Mouse (Mus musculus) stomach, embryonic 15.5 days (tissue): ENCODE data around the gene Pdilt. TPM values are rescaled to one million over a fixed set of nuclear protein-coding genes. Genes with fewer than 3 reads are reported as not detected.

ENCODE experiments used
- ATAC-seq: fragments of 200-750 bp; cut with Nextera tagmentation; 2 replicates; pipeline ENCODE4 v1.8.0; 2017; ENCODE audit warnings: low read depth, moderate number of reproducible peaks, moderate TSS enrichment; ENCODE audit not compliant: insufficient read depth, low FRiP score
- H3K27ac ChIP-seq: fragments of 300-500 bp; sonication (generic); 2 replicates; pipeline ENCODE4 v1.5.1; 2015; ENCODE audit warnings: mild to moderate bottlenecking, inconsistent platforms
- H3K27me3 ChIP-seq: fragments of 300-500 bp; sonication (generic); replicated peaks from 2 replicates; pipeline ENCODE4 v1.6.1; 2015; ENCODE audit warnings: inconsistent platforms
- H3K36me3 ChIP-seq: fragments of 300-500 bp; sonication (generic); 2 replicates; pipeline ENCODE4 v1.6.1; 2015; ENCODE audit warnings: inconsistent platforms
- H3K4me1 ChIP-seq: fragments of 300-500 bp; sonication (generic); 2 replicates; pipeline ENCODE4 v1.6.1; 2015; ENCODE audit warnings: inconsistent platforms
- H3K4me2 ChIP-seq: fragments of 300-500 bp; sonication (generic); 2 replicates; pipeline ENCODE4 v1.6.1; 2015; ENCODE audit warnings: mild to moderate bottlenecking, inconsistent platforms
- H3K4me3 ChIP-seq: fragments of 300-500 bp; sonication (generic); replicated peaks from 2 replicates; pipeline ENCODE4 v1.5.1; 2015; ENCODE audit warnings: inconsistent platforms
- H3K9ac ChIP-seq: fragments of 300-500 bp; sonication (generic); 2 replicates; pipeline ENCODE4 v1.6.1; 2015; ENCODE audit warnings: inconsistent platforms
- H3K9me3 ChIP-seq: fragments of 300-500 bp; sonication (generic); 2 replicates; pipeline ENCODE4 v1.6.1; 2016; ENCODE audit warnings: inconsistent platforms
- WGBS: fragments of 180-500 bp; shearing (Covaris S2); methylation state at CpG from one replicate; pipeline ENCODE4 v1.1.7; 2015; 5-methylcytosine and 5-hydroxymethylcytosine counted together
- polyA plus RNA-seq: library from polyadenylated mRNA; unstranded; fragments of >200 nt; fragmentation: Nextera tagmentation; extraction: Ambion mirVana; gene quantifications from 2 replicates; pipeline ENCODE4 v1.2.1, GENCODE M21; 2015

Pdilt gene
- polyA plus RNA-seq, 1 experiment from 2014 or later = not detected

DNA sequence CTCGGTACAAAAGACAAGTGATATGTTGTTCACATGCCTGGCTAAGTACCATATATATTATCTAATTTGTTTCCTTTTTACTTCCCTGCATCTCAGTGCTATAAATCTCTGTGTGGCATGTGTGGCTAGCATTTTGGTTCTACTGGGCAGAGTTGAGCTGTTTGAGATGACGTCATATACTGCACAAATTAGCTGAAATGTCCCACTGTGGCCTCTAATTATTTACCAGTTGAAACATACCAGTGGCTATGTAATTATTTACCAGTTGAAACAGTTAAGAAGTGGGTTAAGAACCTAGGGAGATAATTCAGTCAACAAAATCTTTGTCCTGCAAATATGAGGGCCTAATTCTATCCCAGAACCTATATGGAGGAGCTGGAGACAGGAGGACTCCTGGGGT lies 4.3 kb upstream of the Pdilt start:
- no peak overlapping the region for H3K4me3 ChIP-seq
- H3K36me3 ChIP-seq = no peaks in the 10 kb centered on the region
- H3K27me3 ChIP-seq = no peaks in the 10 kb centered on the region
- H3K9me3 ChIP-seq = no peaks in the 10 kb centered on the region
- no peak overlapping the region for H3K9ac ChIP-seq
- no peak for ATAC-seq
- 59% methylated on average over 2 of the region's 2 CpGs for WGBS
- H3K4me2 ChIP-seq = no peak overlapping the region
- H3K27ac ChIP-seq = no peak overlapping the region
- no peaks in the 10 kb centered on the region for H3K4me1 ChIP-seq

DNA sequence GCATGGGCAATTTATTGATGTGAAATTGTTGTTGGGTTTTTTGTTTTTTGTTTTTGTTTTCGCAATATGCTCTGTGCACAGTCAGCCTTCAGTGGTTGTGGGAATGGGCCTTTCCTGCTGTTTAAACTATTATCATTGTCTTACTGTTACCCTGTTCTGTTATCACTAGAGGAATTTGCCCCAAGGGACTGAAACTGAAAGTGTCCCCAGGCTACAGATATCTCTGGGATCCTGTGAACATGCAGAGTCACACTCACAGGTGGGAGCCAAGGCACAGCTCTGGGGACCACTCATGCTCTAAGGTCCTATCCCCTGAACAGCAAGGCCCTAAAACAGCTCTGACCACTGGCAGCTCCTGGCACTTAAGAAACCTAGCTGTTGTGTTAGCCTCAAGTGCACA lies 3.8 kb upstream of the Pdilt start:
- ATAC-seq = no peak
- no peak overlapping the region for H3K27ac ChIP-seq
- no peaks in the 10 kb centered on the region for H3K27me3 ChIP-seq
- no peaks in the 10 kb centered on the region for H3K36me3 ChIP-seq
- no peak overlapping the region for H3K9ac ChIP-seq
- no peak overlapping the region for H3K4me2 ChIP-seq
- WGBS = 88% methylated on average over 1 of the region's 1 CpGs
- no peak overlapping the region for H3K4me3 ChIP-seq
- no peaks in the 10 kb centered on the region for H3K4me1 ChIP-seq
- no peaks in the 10 kb centered on the region for H3K9me3 ChIP-seq

DNA sequence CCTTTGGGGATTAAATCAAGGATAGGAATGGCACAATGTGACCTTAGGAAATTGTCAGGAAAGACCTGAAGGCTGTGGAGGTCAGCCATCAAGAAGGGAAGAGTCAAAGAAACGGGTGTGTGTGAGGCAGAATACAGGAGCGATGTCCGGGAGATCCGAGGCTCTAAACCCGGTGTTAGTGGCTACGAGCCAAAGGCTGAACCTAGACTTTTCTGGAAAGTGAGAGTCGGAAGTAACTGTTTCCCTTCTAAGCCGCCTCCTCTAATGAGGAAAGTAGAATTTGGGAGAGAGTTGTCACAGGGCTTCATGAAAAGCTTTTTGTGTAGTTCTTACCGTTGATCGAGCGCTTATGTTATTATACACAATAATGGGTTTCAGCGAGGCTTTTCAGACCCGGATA lies 3.2 kb upstream of the Pdilt start:
- H3K9me3 ChIP-seq = no peaks in the 10 kb centered on the region
- no peaks in the 10 kb centered on the region for H3K36me3 ChIP-seq
- H3K4me2 ChIP-seq = no peak overlapping the region
- H3K27ac ChIP-seq = no peak overlapping the region
- H3K4me3 ChIP-seq = no peak overlapping the region
- H3K27me3 ChIP-seq = no peaks in the 10 kb centered on the region
- no peak for ATAC-seq
- H3K4me1 ChIP-seq = no peaks in the 10 kb centered on the region
- WGBS = 77% methylated on average over 13 of the region's 13 CpGs
- H3K9ac ChIP-seq = no peak overlapping the region

DNA sequence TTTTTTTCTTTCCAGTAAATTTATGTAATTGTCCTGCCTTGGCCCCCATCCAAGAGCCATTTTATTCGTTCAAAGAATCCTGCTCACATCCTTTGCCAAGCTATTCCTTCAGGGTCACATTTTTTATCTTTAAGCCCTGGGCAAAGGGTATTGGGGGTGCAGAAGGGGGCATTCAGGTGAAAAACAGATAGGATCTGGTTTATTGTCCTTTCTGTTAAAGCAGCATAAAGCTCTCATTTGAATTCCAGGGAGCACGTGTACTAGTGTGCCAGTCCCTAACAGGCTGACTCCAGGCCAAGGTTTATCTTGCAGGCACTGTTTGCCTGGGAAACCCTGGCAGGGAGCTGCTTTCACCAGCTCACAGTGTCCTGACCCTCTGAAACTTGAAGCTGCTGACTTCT lies 2.6 kb upstream of the Pdilt start:
- ATAC-seq = no peak; the same call in 1 of the 2 replicates
- WGBS = 24% methylated on average over 2 of the region's 2 CpGs
- Histone ChIP-seq H3K4me2 (no peak overlapping the region), H3K36me3 (no peaks in the 10 kb centered on the region), H3K4me3 (no peak overlapping the region), H3K27ac (no peak overlapping the region), H3K4me1 (no peaks in the 10 kb centered on the region), H3K9me3 (no peaks in the 10 kb centered on the region), H3K9ac (no peak overlapping the region), H3K27me3 (no peaks in the 10 kb centered on the region)

DNA sequence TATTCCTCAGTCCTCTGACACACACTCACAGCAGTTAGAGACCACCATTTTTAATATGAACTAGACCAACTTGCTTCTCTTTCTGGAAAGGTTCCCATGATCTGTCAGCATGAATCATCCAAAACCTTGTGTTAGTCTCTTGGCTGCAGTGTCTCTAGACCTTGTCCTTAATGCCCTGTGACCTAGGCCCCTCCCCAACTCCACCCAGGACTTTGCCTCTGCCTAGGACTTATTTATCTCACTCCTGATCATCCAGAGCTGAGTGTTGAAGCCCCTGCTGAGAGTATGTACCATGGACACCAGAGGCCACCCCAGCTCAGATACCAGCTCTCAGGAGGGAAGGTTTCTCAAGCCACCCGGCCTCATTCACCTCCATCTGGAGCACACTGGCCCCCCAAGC lies 904 bp downstream of the Pdilt start:
- no peak overlapping the region for H3K9ac ChIP-seq
- no peaks in the 10 kb centered on the region for H3K9me3 ChIP-seq
- no peak overlapping the region for H3K4me2 ChIP-seq
- H3K27ac ChIP-seq = no peak overlapping the region
- no peaks in the 10 kb centered on the region for H3K4me1 ChIP-seq
- WGBS = 81% methylated on average over 1 of the region's 1 CpGs
- H3K27me3 ChIP-seq = no peaks in the 10 kb centered on the region
- ATAC-seq = no peak
- H3K36me3 ChIP-seq = no peaks in the 10 kb centered on the region
- H3K4me3 ChIP-seq = no peak overlapping the region

DNA sequence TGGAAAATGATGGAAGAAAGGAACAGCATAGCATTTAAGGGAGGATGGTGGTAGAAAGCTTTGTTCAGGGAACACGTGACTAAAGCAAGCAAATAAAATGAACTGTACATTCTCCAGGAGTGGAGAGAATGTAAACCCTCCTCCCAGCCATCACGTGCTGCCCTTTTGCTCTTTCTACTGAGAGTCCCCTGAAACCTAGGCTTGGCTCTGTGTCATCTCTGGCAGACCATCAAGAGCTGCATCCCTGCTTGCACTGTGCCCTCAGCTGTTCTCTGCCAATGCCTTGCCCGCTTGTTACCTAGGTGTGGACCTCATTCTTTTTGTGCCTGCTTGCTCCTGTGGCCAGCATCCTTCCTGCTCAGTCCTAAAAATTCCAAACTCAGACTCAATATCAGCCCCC lies 1.5 kb downstream of the Pdilt start:
- H3K27me3 ChIP-seq = no peaks in the 10 kb centered on the region
- H3K9ac ChIP-seq = no peak overlapping the region
- no peaks in the 10 kb centered on the region for H3K4me1 ChIP-seq
- no peak for ATAC-seq
- H3K4me2 ChIP-seq = no peak overlapping the region
- no peak overlapping the region for H3K27ac ChIP-seq
- H3K9me3 ChIP-seq = no peaks in the 10 kb centered on the region
- 64% methylated on average over 3 of the region's 3 CpGs for WGBS
- no peak overlapping the region for H3K4me3 ChIP-seq
- H3K36me3 ChIP-seq = no peaks in the 10 kb centered on the region

DNA sequence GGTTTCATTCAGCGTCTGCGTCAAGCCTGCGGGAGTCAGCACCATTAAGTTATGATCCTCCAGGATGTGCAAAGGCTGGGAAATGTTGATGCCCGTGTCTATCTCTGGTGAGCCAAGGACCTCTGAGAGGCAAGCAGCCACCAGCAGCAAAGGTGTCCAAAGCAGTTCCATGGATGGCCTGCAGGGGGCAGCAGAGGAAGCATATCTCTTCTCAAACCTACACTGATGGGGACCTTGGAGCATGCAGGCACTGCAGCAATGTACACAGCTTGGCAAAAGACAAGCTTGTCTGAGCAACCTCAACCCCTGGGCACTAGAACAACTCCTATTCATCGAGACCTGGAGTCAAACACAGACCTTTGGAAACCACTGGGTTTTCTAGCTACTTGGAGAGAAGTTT lies 3.6 kb downstream of the Pdilt start:
- Histone ChIP-seq H3K4me1 (no peaks in the 10 kb centered on the region), H3K9me3 (no peaks in the 10 kb centered on the region), H3K27me3 (no peaks in the 10 kb centered on the region), H3K4me3 (no peak overlapping the region), H3K36me3 (no peaks in the 10 kb centered on the region), H3K9ac (no peak overlapping the region), H3K27ac (no peak overlapping the region), H3K4me2 (no peak overlapping the region)
- ATAC-seq = no peak
- WGBS = 44% methylated on average over 5 of the region's 5 CpGs

DNA sequence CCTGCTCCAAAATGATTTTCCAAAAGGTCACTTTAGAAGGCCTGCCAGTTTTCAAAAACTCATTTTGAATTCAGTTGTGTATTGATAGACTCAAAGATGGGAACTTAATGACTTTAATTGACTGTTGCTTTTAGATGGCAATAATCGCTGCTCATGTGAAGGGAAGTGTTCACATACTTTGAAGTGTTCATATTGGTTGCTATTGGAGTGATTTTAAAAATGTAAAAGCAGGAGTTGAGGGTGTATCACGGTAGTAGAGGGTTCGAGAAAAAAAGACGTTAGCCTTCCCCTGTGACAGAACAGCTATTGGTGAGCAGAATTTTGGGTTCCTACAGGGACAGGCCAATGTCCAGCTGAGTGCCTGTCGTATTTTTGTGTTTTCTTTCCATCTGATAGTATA lies 4.1 kb downstream of the Pdilt start, which contains the start of gene Acsm5:
Acsm5 (plus strand) TSS at position 301 of the 400 bp plus-strand sequence.
- no peak for ATAC-seq
- Histone ChIP-seq H3K4me2 (no peak within 1 kb of the TSS), H3K4me1 (no peaks in the 10 kb centered on the region), H3K27ac (no peak within 1 kb of the TSS), H3K9me3 (no peaks in the 10 kb centered on the region), H3K27me3 (no peaks in the 10 kb centered on the region), H3K9ac (no peak within 1 kb of the TSS), H3K36me3 (no peaks in the 10 kb centered on the region), H3K4me3 (no peak within 1 kb of the TSS)
- 67% methylated on average over 5 of the region's 5 CpGs for WGBS

DNA sequence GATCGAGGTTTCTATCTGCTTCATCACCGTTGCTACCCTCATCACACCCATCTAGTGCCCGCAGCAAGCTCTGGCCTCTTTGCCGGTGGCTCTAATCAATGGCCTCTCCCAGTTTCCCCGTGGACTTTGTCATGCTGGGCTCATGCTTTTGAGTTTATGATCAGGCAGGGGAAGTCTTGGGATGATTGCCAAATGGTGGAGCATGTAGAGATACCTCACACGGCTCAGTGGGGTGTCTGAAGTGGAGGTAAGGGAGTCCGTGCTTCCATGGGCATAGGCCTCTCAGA lies 7.1 kb downstream of the Pdilt start:
- no peak overlapping the region for H3K4me2 ChIP-seq
- H3K4me3 ChIP-seq = no peak overlapping the region
- H3K4me1 ChIP-seq = no peaks in the 10 kb centered on the region
- H3K27ac ChIP-seq = no peak overlapping the region
- H3K36me3 ChIP-seq = no peaks in the 10 kb centered on the region
- ATAC-seq = no peak
- H3K9ac ChIP-seq = no peak overlapping the region
- H3K9me3 ChIP-seq = no peaks in the 10 kb centered on the region
- no peaks in the 10 kb centered on the region for H3K27me3 ChIP-seq
- WGBS = 80% methylated on average over 7 of the region's 7 CpGs

DNA sequence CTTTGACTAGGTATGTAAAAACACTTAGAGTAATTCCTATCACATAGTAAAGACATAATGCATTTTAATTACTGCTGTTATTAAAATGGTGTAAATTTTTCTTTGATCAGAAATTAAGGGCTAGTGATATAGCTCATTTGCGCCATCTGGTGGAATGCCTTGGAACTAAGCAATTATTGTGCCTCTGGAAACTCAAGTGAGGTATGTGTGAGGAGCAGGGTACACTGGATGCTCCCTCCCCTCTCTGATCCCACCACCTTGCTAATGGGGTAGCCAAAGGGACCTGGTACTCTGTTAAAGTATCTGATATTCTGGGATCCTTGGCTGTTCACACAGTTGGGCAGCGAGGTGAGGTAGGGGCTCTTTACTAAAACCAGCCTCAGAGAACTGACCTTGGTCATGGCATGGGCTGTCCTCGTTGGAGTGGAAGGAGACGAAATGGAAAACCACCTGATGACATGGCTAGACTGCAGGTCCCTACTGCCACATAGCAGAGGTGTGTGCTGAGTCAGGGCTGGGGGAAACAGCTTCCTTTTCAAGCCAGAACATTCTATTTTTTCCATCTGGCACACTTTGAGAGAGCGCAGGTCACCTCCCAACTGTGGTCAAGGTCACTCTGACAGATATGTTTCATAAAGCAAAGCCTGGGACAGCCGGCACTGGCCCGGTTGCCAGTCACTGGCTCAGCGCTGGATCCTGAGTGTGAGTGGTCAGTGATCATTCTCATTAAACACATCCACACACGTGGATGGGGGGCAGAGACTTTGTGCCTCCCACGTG lies 7.6 kb downstream of the Pdilt start:
- Histone ChIP-seq H3K36me3 (no peaks in the 10 kb centered on the region), H3K4me1 (no peaks in the 10 kb centered on the region), H3K4me2 (no peak overlapping the region), H3K27ac (no peak overlapping the region), H3K27me3 (no peaks in the 10 kb centered on the region), H3K9me3 (no peaks in the 10 kb centered on the region), H3K4me3 (no peak overlapping the region), H3K9ac (no peak overlapping the region)
- WGBS = 67% methylated on average over 10 of the region's 10 CpGs
- no peak for ATAC-seq

DNA sequence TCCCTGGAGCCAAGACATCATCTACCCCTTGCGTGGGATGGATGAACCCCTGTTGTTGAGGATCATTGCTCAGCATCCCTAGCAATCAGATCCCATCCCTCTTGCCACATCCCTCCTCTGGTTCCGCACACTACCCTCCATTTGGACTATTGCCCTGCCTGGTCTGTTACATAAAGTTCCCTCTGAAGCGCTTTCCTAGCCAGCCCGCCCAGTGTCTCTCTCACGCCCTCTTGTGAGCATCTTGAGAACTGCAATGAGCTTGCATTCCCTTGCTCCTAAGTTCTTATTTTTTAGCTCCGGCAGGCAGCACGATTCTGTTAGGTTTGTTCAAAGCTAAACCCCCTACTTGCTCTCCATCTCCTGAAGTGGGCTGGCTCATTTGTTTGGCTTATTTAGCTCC lies 10.2 kb downstream of the Pdilt start:
- Histone ChIP-seq H3K27ac (no peak overlapping the region), H3K27me3 (no peaks in the 10 kb centered on the region), H3K36me3 (no peaks in the 10 kb centered on the region), H3K4me1 (no peaks in the 10 kb centered on the region), H3K4me3 (no peak overlapping the region), H3K4me2 (no peak overlapping the region), H3K9ac (no peak overlapping the region), H3K9me3 (no peaks in the 10 kb centered on the region)
- 35% methylated on average over 7 of the region's 7 CpGs for WGBS
- no peak for ATAC-seq

DNA sequence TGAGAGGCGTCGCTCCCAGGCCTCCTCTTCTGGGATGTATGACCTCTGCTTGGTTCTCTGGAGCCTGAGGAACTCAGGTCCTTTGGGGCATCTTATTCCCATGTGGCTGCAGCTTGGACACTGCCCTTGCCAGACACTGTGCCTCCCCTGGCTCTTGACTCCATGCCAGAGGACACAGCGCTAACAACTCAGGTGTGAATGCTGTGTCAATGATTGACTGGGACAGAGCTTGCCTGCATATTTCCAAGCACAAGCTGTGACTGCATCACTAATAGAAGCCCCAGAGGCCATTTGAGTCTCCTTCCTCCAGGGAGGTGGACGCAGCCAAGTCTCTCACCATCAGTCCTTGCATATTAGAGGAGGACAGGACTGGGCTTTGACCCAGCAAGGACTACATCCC lies 12.1 kb downstream of the Pdilt start:
- WGBS = 79% methylated on average over 4 of the region's 4 CpGs
- Histone ChIP-seq H3K27me3 (no peaks in the 10 kb centered on the region), H3K4me3 (no peak overlapping the region), H3K4me2 (no peak overlapping the region), H3K4me1 (no peaks in the 10 kb centered on the region), H3K36me3 (no peaks in the 10 kb centered on the region), H3K27ac (no peak overlapping the region), H3K9ac (no peak overlapping the region), H3K9me3 (no peaks in the 10 kb centered on the region)
- ATAC-seq = no peak
